Comparison of ENCODE assay signal across 21 mouse cellular contexts in the genomic region with DNA sequence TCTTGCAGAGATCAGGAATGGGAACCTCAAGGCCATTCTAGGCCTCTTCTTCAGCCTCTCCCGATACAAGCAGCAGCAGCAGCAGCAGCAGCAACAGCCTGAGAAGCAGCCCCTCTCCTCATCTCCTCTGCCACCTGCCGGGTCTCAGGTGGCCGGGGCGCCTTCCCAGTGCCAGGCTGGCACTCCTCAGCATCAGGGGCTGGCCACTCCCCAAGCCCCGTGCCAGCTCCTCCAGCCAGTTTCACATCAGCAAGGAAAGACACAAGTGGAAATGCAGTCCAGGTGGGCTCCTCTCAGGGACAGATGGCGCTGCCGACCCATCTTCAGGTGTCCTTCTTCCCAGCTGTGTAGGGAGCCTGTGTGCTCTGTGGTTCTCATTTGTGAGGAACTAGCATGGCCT.
DNase-seq lines count a peak whose midpoint lies in the region; ATAC-seq and TF ChIP-seq lines count a peak whose summit lies in the region.
"Had no signal": no experiment of that assay in that cellular context is flagged by ENCODE, and none has a peak within 500 bp of the region (broad histone marks: within the 10 kb centered on the region; RNA-seq: fewer than 3 reads in every experiment).

No protein-coding gene starts in this region.

- H3K9ac ChIP-seq in forebrain, embryonic 15.5 days (replicated peaks), result no peak overlapping the region
- no peak overlapping the region for H3K9ac ChIP-seq in forebrain, embryonic 11.5 days (ENCODE audit: low read length)
- H3K9ac ChIP-seq in midbrain, embryonic 16.5 days (ENCODE audit: low read depth, low read length), result no peak overlapping the region
- H3K9ac ChIP-seq in midbrain, embryonic 14.5 days (replicated peaks; ENCODE audit: low read length), result no peak overlapping the region
- H3K9ac ChIP-seq in neural tube, embryonic 15.5 days (replicated peaks), result no peak overlapping the region
- H3K9ac ChIP-seq: embryonic facial prominence, embryonic 15.5 days; forebrain, embryonic 12.5 days; heart, embryonic 13.5 days had no signal

- no peak for DNase-seq in forebrain, embryonic 11.5 days (ENCODE audit: low spot score)
- DNase-seq in layer of hippocampus, adult 2 months (ENCODE audit: low spot score in 2 of 2), result no peak
- DNase-seq in layer of hippocampus, postnatal 25 days (ENCODE audit: extremely low spot score in 1 of 2, low spot score in 1 of 2), result no peak
- DNase-seq in midbrain, embryonic 14.5 days, result no peak
- DNase-seq: adrenal gland, postnatal 14 days; cerebellum, adult 11-12 months; cerebellum, adult 9-10 months; embryo, embryonic 11 days; gastrocnemius, postnatal 36 days; heart, adult 11 months; heart, postnatal 36 days had no signal

- no peak overlapping the region for H3K4me2 ChIP-seq in forebrain, embryonic 15.5 days (replicated peaks)
- H3K4me2 ChIP-seq in forebrain, embryonic 11.5 days (ENCODE audit: low read depth, low read length, severe bottlenecking), result no peak overlapping the region
- no peak overlapping the region for H3K4me2 ChIP-seq in midbrain, embryonic 16.5 days (ENCODE audit: low read length)
- no peak overlapping the region for H3K4me2 ChIP-seq in midbrain, embryonic 14.5 days (ENCODE audit: low read length)
- no peak overlapping the region for H3K4me2 ChIP-seq in neural tube, embryonic 15.5 days
- H3K4me2 ChIP-seq: embryonic facial prominence, embryonic 15.5 days; forebrain, embryonic 12.5 days; heart, embryonic 13.5 days had no signal

- H3K4me3 ChIP-seq in forebrain, embryonic 15.5 days, result no peak overlapping the region
- H3K4me3 ChIP-seq in forebrain, embryonic 11.5 days (ENCODE audit: low read depth, low read length), result no peak overlapping the region
- H3K4me3 ChIP-seq in layer of hippocampus, adult 2 months, result no peak overlapping the region
- no peak overlapping the region for H3K4me3 ChIP-seq in midbrain, embryonic 16.5 days (ENCODE audit: low read depth, low read length)
- no peak overlapping the region for H3K4me3 ChIP-seq in midbrain, embryonic 14.5 days (replicated peaks; ENCODE audit: low read depth, low read length)
- H3K4me3 ChIP-seq in neural tube, embryonic 15.5 days (replicated peaks), result no peak overlapping the region
- H3K4me3 ChIP-seq: embryonic facial prominence, embryonic 15.5 days; erythroblast, embryonic 14.5 days; forebrain, embryonic 12.5 days; heart, embryonic 13.5 days had no signal

- ATAC-seq in forebrain, embryonic 15.5 days (replicated peaks), result no peak
- no peak for ATAC-seq in forebrain, embryonic 11.5 days (replicated peaks; ENCODE audit: low FRiP score)
- ATAC-seq in midbrain, embryonic 16.5 days, result no peak
- ATAC-seq in midbrain, embryonic 14.5 days (ENCODE audit: low FRiP score, low TSS enrichment), result no peak
- ATAC-seq in neural tube, embryonic 15.5 days (ENCODE audit: low FRiP score), result no peak
- ATAC-seq: activated CD4-positive, CD25-positive, alpha-beta regulatory T cell, adult 4 months; intestine, embryonic 16.5 days; Patski had no signal

- H3K36me3 ChIP-seq in forebrain, embryonic 15.5 days, result no peaks in the 10 kb centered on the region
- no peaks in the 10 kb centered on the region for H3K36me3 ChIP-seq in forebrain, embryonic 11.5 days (ENCODE audit: control insufficient read depth, insufficient read depth, low read length)
- H3K36me3 ChIP-seq in midbrain, embryonic 16.5 days (ENCODE audit: control insufficient read depth, insufficient read depth, low read length), result no peaks in the 10 kb centered on the region
- H3K36me3 ChIP-seq in midbrain, embryonic 14.5 days (ENCODE audit: control insufficient read depth, insufficient read depth, low read length), result peaks cover 2% of the 10 kb centered on the region; the same call in 1 of the 2 replicates
- no peaks in the 10 kb centered on the region for H3K36me3 ChIP-seq in neural tube, embryonic 15.5 days
- H3K36me3 ChIP-seq: embryonic facial prominence, embryonic 15.5 days; forebrain, embryonic 12.5 days had no signal

- WGBS in forebrain, embryonic 15.5 days, result 81% methylated on average over 7 of the region's 7 CpGs
- WGBS in forebrain, embryonic 11.5 days, result 94% methylated on average over 7 of the region's 7 CpGs
- 88% methylated on average over 7 of the region's 7 CpGs for WGBS in midbrain, embryonic 16.5 days
- WGBS in midbrain, embryonic 14.5 days, result 89% methylated on average over 7 of the region's 7 CpGs
- WGBS in neural tube, embryonic 15.5 days, result 81% methylated on average over 7 of the region's 7 CpGs

- H3K9me3 ChIP-seq in forebrain, embryonic 15.5 days, result no peaks in the 10 kb centered on the region
- H3K9me3 ChIP-seq in forebrain, embryonic 11.5 days (ENCODE audit: control insufficient read depth, low read length), result no peaks in the 10 kb centered on the region
- H3K9me3 ChIP-seq in midbrain, embryonic 16.5 days (replicated peaks; ENCODE audit: control insufficient read depth, low read length, poor library complexity, severe bottlenecking), result no peaks in the 10 kb centered on the region
- no peaks in the 10 kb centered on the region for H3K9me3 ChIP-seq in midbrain, embryonic 14.5 days (ENCODE audit: control insufficient read depth, low read length)
- H3K9me3 ChIP-seq in neural tube, embryonic 15.5 days (replicated peaks), result no peaks in the 10 kb centered on the region
- H3K9me3 ChIP-seq: embryonic facial prominence, embryonic 15.5 days; forebrain, embryonic 12.5 days; heart, embryonic 13.5 days had no signal

- peak overlapping the region; percentile 28; the same call in 1 of the 2 replicates for H3K27ac ChIP-seq in forebrain, embryonic 15.5 days (replicated peaks)
- no peak overlapping the region for H3K27ac ChIP-seq in forebrain, embryonic 11.5 days (ENCODE audit: low read depth, low read length)
- peak overlapping the region; percentile 55; the same call in 1 of the 2 replicates for H3K27ac ChIP-seq in layer of hippocampus, adult 2 months
- H3K27ac ChIP-seq in midbrain, embryonic 16.5 days (ENCODE audit: low read length), result peak overlapping the region; percentile 47; the same call in 1 of the 2 replicates
- no peak overlapping the region for H3K27ac ChIP-seq in midbrain, embryonic 14.5 days (replicated peaks; ENCODE audit: low read depth, low read length)
- 0 out of 2 replicates have a peak overlapping the region, but pooled peaks have one; percentile 28 for H3K27ac ChIP-seq in neural tube, embryonic 15.5 days (replicated peaks)
- H3K27ac ChIP-seq: embryonic facial prominence, embryonic 15.5 days; forebrain, embryonic 12.5 days; heart, embryonic 13.5 days had no signal

- TF ChIP-seq CTCF in layer of hippocampus, adult 2 months (conservative IDR thresholded peaks at IDR 0.05), result no peak

- H3K27me3 ChIP-seq in forebrain, embryonic 15.5 days, result no peaks in the 10 kb centered on the region
- H3K27me3 ChIP-seq in forebrain, embryonic 11.5 days (ENCODE audit: control insufficient read depth, insufficient read depth, low read length), result no peaks in the 10 kb centered on the region; the same call in 1 of the 2 replicates
- H3K27me3 ChIP-seq in midbrain, embryonic 16.5 days (ENCODE audit: control insufficient read depth, insufficient read depth, low read depth, low read length), result no peaks in the 10 kb centered on the region
- H3K27me3 ChIP-seq in midbrain, embryonic 14.5 days (ENCODE audit: control insufficient read depth, insufficient read depth, low read length), result no peaks in the 10 kb centered on the region
- no peaks in the 10 kb centered on the region for H3K27me3 ChIP-seq in neural tube, embryonic 15.5 days (replicated peaks)
- H3K27me3 ChIP-seq: embryonic facial prominence, embryonic 15.5 days; heart, embryonic 13.5 days; Patski had no signal

- peaks cover 30% of the 10 kb centered on the region for H3K4me1 ChIP-seq in forebrain, embryonic 15.5 days
- H3K4me1 ChIP-seq in forebrain, embryonic 11.5 days (replicated peaks; ENCODE audit: control insufficient read depth, insufficient read depth, low read length), result no peaks in the 10 kb centered on the region; the same call in 1 of the 2 replicates
- H3K4me1 ChIP-seq in midbrain, embryonic 16.5 days (ENCODE audit: control insufficient read depth, insufficient read depth, low read length), result peaks cover 13% of the 10 kb centered on the region
- peaks cover 6% of the 10 kb centered on the region; the same call in 1 of the 2 replicates for H3K4me1 ChIP-seq in midbrain, embryonic 14.5 days (ENCODE audit: control insufficient read depth, insufficient read depth, low read length)
- H3K4me1 ChIP-seq in neural tube, embryonic 15.5 days, result peaks cover 23% of the 10 kb centered on the region
- H3K4me1 ChIP-seq: heart, embryonic 13.5 days had no signal

Comparison
In these comparisons a context has a peak if more than half of its experiments do, and no peak if none do; other contexts are left out.
1. H3K27ac ChIP-seq: peak in forebrain, embryonic 15.5 days (single experiment), layer of hippocampus, adult 2 months (single experiment), midbrain, embryonic 16.5 days (single experiment) and neural tube, embryonic 15.5 days (single experiment); none in forebrain, embryonic 11.5 days (single experiment) and midbrain, embryonic 14.5 days (single experiment).